Mouse (Mus musculus): ENCODE results near the gene 4930512M02Rik. TPM values are rescaled to one million over a fixed set of nuclear protein-coding genes. Genes with fewer than 3 reads are reported as not detected.
"Not testable (repeated sequence)": the region's sequence is repeated elsewhere in the genome, so short reads cannot be mapped to it uniquely, and the experiment has no call there.

The 4930512M02Rik gene
- not detected for total RNA-seq (2022)

GRCm38 (mm10) chr11:11627735-11628134 is at the start of gene 4930512M02Rik:
Gene 4930512M02Rik, minus strand, starts transcription at chr11:11627835.
- DNase-seq (ENCODE audit: low spot score in 2 of 2), result not testable (repeated sequence)

- DNase-seq (ENCODE audit: low spot score in 2 of 2), result no peak
Observed at GRCm38 (mm10) chr11:11677165-11677564, 49.5 kb upstream of the 4930512M02Rik start.

GRCm38 (mm10) chr11:11676068-11676741 is 48.6 kb upstream of the 4930512M02Rik start:
- no peak for DNase-seq (ENCODE audit: low spot score in 2 of 2)

GRCm38 (mm10) chr11:11675063-11675462 is 47.4 kb upstream of the 4930512M02Rik start:
- no peak for DNase-seq (ENCODE audit: low spot score in 2 of 2)

GRCm38 (mm10) chr11:11672974-11673373 is 45.3 kb upstream of the 4930512M02Rik start:
- DNase-seq (ENCODE audit: low spot score in 2 of 2), result no peak

GRCm38 (mm10) chr11:11667922-11668290 is 40.3 kb upstream of the 4930512M02Rik start:
- DNase-seq (ENCODE audit: low spot score in 2 of 2), result no peak

GRCm38 (mm10) chr11:11667254-11667921 is 39.8 kb upstream of the 4930512M02Rik start:
- no peak for DNase-seq (ENCODE audit: low spot score in 2 of 2)

- no peak for DNase-seq (ENCODE audit: low spot score in 2 of 2)
Observed at GRCm38 (mm10) chr11:11660651-11661050, 33.0 kb upstream of the 4930512M02Rik start.

GRCm38 (mm10) chr11:11658834-11659233 is 31.2 kb upstream of the 4930512M02Rik start:
- DNase-seq (ENCODE audit: low spot score in 2 of 2), result no peak

- DNase-seq (ENCODE audit: low spot score in 2 of 2), result no peak
Observed at GRCm38 (mm10) chr11:11657634-11658033, 30.0 kb upstream of the 4930512M02Rik start.

- no peak for DNase-seq (ENCODE audit: low spot score in 2 of 2)
Observed at GRCm38 (mm10) chr11:11656995-11657530, 29.4 kb upstream of the 4930512M02Rik start.

GRCm38 (mm10) chr11:11656388-11656787 is 28.8 kb upstream of the 4930512M02Rik start:
- no peak for DNase-seq (ENCODE audit: low spot score in 2 of 2)

GRCm38 (mm10) chr11:11644303-11644702 is 16.7 kb upstream of the 4930512M02Rik start:
- no peak for DNase-seq (ENCODE audit: low spot score in 2 of 2)

GRCm38 (mm10) chr11:11624073-11624705 is 3.4 kb downstream of the 4930512M02Rik start:
- DNase-seq (ENCODE audit: low spot score in 2 of 2), result no peak

- DNase-seq (ENCODE audit: low spot score in 2 of 2), result no peak
Observed at GRCm38 (mm10) chr11:11609243-11609642, 18.4 kb downstream of the 4930512M02Rik start.

GRCm38 (mm10) chr11:11587327-11587726 is 40.3 kb downstream of the 4930512M02Rik start:
- no peak for DNase-seq (ENCODE audit: low spot score in 2 of 2)

GRCm38 (mm10) chr11:11586423-11586822 is 41.2 kb downstream of the 4930512M02Rik start:
- no peak for DNase-seq (ENCODE audit: low spot score in 2 of 2)

- no peak for DNase-seq (ENCODE audit: low spot score in 2 of 2)
Observed at GRCm38 (mm10) chr11:11573691-11574090, 53.9 kb downstream of the 4930512M02Rik start.

GRCm38 (mm10) chr11:11570747-11571146 is 56.9 kb downstream of the 4930512M02Rik start:
- DNase-seq (ENCODE audit: low spot score in 2 of 2), result no peak

GRCm38 (mm10) chr11:11569466-11570132 is 58.0 kb downstream of the 4930512M02Rik start:
- DNase-seq (ENCODE audit: low spot score in 2 of 2), result no peak

GRCm38 (mm10) chr11:11568033-11568432 is 59.6 kb downstream of the 4930512M02Rik start:
- no peak for DNase-seq (ENCODE audit: low spot score in 2 of 2)
